Mouse (Mus musculus) testis, postnatal 10 days (tissue): Measurements from ENCODE around the gene Sall1.

ENCODE experiments used
- DNase-seq: peaks from one replicate; pipeline ENCODE4 v3.0.0; 2021; ENCODE audit warnings: low spot score

Sall1 gene

DNA sequence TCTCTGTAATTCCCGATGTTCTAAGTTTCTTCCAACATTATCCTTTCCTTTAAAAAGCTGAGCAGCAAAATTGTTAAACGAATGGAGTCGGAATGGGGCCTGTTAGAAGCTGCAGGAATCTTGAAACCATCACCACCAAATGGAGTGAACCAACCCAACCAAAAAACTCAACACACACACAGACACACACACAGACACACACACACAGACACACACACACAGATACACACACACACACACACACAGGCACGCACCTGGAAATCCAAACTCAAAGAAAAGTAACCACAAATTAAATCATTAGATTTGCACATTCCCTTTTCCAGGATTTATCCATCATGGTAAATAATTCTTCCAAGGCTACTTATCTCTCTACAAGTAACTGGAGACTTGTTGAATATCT is 5.0 kb downstream of the Sall1 start:
- DNase-seq: no peak

DNA sequence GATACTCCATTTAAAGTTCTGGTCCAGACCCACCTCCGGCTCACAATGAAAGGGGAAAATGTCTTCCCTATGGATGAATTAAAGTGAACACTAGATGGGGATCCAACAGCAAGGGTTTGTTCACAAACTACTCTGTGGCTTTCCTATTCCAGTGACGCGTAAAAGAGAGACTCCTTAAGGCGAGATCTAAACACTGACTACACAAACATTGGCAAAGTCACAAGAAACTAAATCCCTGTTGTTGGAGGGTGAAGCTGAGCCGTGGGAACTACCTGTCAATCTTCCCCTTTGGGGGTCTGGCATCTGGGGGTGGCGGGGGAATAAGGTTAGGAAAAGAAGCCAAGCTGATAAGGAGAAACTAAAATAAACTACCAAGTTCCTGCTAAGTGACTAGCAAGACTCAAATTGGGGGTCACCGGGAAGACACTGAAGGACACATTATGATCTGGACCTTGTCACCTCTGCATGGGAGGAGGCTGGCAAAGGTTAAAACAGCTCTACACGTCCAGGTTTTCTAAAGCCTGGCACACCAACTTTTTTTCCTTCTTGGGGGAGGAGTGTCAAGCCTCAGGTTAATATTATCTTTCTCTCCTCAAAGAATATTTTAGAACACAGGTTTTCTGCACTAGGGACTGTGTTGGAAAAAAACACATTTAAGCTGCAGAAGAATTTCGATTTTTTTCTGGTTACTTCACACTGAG is 6.3 kb downstream of the Sall1 start:
- DNase-seq: no peak

DNA sequence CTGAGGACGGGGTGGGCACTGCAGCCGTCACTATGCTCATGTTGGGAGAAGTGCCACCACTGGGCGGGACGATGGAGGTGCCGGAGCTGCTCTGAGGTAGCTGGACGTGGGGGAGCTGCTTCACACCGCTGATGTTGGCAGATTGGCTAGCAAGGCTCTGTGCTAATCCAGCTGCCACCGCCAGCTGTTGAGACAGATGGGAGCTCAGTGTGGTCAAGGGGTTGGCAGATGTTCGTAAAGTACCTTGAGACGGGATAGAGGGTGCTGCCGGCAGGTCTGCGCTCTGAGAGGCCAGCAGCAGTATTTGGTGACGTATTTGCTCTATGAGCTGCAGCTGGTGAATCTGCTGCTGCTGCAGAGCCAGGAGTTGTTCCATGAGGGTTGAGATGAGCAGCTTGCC is 11.6 kb downstream of the Sall1 start:
- DNase-seq: no peak

DNA sequence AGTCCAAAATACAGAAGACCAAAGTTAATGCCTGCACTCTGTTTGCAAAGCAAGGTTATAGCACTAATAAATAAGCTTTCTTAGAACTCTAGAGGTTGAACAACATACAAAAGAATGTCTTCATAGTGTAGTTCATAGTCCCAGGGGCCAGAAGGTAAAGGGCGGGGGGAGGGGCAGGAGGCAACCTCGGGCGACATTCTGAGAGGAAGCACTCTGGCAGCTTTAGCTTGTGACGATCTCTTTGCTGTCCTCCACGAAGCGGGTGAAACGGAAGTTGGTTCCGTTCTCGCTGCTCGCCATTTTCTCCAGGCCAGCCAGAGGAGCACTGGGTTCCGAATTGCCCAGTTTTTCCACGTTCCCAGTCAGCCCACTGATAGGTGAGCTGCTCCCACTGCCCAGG is 15.8 kb downstream of the Sall1 start:
- no peak for DNase-seq

DNA sequence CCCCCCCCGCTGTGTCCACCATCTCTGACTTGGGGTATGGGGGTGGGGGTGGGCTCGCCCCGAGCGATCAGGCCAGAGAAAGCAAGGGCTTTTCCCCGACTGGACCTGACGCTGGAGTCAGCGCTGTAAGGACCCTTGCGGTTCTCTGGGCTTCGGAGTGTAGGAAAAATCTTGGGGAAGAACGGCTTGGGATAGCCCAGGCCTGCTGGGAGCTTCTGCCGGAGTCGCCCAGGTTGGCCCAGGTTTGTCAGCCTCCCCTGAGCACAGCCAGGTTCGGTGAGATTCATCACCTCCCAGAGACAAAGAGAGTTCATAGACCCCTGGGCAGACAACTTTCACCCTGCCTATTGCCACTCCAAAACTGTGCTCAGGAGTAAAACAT is 17.8 kb downstream of the Sall1 start:
- DNase-seq: no peak

DNA sequence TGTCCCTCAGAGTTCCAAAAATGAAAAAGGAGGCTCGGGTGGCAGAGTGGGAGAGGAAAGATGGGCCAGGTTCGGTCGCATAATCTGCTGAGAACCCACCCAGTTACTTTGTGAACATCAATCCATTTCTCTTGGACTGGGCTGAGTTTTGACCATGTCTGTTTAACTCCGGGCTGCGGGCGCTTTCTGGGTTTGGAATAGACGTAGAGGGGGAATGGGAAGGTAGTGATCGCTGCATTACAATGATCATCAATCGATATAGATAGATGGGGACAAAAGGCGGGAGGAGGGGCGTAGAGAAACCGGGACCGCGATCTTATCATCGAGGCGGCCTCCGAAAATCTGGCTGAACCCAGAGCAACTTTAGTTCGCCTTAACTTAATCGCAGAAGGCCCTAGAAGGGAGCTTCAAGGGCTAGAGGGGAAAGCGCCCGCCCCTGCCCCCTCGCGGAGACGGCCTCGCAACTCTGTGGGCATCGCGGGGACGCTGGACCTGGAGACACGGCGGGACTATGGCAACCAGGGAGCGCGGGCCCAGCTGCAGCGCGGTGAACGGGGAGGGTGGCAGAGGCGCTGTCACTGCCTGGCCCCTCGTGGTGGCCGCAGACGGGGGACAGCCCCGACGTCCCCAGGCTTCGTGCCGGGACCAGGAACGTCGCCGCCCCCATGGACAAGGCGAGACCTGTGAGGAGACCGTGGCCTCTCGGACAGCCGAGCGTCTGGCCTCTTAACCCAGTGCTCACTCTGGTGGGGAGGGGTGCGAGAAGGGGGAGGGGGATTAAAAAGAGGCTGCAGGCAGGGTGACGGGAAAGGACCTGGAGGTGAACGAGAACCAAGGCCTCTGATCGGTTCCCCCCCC is 18.5 kb downstream of the Sall1 start:
- no peak for DNase-seq

DNA sequence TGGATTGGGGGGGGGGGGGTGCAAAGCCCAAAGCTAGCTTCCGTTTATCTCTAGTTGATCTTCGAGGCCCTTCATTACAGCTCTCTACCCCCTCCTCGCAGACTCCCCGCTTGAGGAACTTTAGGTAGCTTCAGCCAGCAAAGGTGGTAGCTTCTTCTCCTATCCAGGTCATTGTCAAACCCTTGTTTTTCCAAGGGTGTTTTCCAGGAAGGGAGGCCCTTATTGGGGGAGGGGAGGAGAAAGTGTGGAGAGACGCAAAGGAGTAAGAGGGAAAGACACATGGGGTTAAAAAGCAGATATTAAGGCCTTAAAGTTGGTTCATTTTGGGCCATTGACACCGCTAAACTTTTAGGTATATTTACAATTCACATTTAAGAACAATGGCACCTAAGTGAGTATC is 19.2 kb downstream of the Sall1 start:
- no peak for DNase-seq

DNA sequence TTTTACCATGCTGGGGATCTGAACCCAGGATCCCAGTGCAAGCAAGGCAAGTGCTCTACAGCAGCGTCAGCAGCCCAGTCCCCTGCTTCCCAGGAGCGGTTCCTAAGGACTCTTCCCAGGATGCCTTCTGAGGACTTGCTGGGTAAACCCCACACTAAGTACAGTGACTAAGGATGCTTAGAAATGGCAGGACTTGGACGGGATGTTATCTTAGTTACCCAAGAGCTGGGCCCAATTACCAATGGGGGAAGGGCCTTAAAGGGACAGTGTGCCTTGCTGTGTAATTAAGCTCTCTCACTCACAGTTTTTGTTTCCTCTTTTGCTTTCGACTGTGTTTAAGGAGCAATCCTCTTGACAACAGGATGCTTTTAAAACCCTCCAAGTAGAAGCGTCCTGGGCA is 22.8 kb downstream of the Sall1 start:
- DNase-seq: no peak

DNA sequence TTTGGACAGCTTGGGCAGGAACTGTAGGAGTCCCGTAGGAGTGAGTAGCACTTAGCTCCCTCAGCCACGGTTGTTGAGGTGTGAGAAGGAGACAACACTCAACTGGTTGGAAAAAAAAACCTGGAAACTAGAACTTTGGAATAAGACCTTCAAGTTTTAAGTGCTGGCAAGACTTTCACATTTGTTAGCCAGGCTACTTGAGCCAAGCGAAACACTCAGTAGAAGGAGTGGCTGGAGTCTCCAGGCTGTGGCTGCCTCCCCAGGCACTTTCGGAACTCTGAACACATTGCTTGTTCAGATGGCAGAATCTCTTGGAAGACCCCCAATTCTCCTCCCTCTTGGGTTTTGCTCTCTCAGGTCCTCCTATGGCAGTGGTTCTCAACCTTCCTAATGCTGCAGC is 26.1 kb downstream of the Sall1 start:
- DNase-seq: no peak

DNA sequence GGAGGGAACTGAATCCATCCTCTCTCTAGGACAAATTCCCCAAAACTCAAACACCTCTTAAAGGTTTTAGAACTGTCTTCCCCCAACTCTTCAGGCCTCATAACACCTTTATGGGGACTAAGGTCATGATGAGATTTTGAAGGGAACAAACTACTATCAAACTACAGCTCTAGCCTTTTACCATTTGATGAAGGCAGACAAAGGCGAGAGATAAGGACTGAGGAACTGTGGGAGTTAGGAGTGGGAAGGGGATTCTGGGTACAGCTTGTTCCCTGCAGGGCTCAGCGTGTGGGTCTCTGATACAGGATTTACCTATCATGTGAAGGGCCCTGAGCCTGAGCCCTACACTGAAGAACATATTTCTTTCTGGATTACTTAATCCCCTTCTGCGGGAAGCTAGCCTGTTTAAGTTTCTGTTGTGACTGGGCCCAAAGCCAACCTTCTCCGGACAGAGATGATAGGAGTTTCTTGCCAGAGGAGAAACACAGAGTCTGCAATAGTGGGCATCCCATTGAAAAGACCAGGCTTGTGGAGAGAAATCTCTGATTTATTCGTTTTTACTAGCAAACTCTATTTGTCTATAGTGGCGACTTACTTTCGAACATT is 27.4 kb downstream of the Sall1 start:
- DNase-seq: no peak

DNA sequence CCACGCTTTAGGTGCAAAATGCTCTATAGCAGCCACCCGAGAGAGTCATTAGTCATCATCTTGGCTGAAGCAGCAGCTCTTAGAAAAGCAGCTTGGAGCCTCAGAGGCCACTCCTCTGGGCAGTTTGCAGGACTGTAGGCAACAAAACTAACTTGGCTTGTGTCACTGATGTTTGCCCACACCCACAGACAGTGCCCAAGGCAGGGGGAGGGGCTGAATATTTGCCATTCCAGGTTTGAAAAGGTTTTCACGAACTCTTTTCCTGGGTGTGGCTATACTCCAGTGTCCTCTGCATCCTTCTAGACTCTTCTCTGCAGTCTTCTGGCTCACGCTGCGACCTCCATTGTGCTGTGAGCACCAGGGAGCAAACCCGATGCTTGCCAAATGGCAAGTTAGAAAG is 28.4 kb downstream of the Sall1 start:
- no peak for DNase-seq

DNA sequence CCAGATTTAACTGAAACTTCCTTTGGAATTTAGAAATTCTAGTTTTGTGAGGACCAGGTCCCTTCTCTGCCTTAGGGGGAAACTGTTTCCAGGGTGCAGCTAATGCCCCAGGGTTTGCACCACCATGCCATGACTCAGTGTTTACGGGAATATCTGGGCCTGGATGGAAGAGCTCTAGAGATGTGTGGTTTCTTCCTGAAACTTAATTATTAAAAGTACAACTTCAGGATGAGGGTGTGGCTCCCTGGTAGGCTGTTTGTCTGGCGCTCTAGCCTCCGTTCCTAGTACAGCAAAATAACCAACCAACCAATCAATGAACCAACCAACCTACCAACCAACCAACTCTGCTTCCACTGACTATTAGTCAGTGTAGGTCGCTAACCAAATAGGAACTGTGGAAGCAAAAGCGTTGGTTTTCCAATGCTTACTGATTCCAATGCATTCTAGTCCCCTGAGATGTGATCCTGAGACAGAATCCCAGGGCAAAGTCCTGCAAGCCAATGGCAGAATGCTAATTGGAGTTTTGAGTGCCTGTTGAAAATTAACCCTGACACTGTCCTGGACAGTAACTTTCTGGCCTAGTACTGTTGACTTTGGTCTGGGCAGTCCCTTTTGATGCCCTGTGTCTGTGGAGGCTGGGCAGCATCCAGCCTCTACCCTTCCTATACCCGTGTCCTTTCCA is 31.0 kb downstream of the Sall1 start:
- no peak for DNase-seq

DNA sequence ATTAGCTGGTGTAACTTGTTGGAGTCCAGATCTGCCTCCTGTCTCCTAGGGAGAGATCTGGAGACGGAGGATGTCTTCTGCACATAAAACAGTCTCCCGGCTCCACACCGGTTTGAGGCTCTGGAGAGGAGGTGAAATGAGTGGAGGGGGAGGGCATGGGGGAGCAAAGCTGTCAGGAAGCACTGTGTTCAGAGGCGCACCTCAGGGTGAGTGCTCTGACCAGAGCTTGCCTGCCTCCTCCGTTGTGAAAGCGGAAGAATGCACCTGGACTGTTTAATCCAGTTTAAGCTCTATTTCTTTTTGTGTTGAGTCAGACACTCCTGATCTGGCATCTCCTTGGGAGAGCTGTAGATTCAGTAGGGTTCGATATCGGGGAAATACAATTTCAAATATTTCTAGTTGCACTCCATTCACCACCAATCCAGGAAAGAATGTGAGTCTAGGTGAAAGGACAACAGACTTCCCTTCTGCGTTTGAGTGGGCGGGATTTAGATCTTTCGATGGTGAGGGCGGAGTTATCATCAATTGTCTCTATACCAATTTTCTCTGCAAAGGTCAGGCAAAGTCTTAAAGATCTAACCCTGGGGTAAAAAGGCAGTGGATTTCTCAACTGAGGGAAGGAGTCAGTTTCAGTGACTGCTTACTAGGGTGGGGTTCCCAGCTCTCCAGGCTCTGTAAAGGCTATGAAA is 31.8 kb downstream of the Sall1 start:
- no peak for DNase-seq

DNA sequence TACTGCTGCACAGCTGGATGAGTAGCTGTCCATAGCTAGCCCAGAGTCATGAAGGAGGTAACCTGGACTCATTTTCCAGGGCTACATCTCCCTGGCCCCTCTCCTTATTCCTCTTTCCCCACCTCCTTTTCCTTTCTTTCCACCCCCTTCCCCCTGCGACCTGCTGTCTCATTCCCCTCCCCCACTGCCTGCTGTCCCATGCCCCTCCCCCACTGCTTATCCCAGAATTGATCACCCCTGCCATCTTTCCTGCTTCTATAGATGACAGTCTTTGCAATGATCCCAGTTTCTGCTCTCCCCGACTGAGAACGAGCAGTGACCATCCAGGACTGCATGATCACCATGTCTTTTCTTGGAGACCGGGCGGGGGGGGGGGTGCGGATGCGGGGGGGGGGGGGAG is 35.2 kb downstream of the Sall1 start:
- DNase-seq: no peak

DNA sequence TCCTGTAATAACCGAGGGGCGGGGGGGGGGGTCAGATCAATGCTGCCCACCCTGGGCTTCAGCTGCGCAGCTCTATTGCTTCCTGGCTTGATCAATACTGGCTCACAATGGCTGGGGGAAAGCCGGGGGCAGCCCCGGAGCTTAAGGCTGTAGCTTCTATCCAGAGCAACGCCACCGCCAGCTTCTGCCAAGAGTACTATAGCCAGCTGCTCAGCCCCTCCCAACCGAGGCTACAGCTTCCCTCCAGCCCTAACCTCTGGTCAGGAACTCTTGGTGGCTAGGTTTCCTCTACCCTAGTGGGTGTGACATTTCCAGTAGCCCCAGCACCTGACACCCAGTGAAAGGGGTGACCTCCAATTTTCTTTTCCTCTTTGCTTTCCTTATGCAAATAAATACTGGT is 36.8 kb downstream of the Sall1 start:
- DNase-seq: no peak

DNA sequence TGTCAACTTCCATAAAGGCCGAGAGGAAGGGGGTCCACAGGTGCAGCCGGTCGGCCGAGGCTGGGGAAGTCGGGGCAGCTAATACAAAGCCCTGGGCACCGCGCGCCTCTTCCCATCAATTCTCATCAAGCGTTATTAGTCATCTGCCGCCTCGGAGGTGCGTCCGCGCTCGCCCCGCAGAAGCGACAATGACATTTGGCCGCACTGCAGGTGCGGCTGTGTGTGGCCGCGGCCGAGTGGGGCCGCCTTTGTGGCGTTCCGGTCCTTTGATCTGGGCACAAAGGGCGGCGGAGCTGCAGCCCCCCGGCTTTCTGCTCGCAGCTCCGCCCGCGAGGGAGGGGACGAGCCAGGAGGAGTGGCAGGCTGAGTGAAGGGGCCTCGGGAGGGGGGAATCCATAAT is 37.5 kb downstream of the Sall1 start:
- no peak for DNase-seq

DNA sequence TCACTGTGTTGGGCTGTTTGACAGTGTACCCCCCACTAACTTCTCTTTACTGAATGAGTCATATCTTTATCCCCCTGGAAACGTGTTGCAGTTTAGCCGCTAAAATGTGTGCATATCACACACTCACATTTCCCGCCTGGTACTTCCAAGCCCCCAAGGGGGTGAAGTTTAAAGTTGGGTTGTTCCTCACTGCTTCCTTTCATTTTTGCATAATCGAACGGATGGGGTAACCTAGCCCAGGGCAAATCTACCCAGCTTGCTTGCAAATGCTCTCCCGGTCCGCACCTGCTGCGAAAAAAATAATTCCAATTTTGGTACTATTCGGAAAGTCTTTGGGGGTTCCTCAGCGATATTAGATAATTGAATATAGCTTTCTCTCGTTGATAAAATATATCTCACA is 38.2 kb downstream of the Sall1 start:
- no peak for DNase-seq

DNA sequence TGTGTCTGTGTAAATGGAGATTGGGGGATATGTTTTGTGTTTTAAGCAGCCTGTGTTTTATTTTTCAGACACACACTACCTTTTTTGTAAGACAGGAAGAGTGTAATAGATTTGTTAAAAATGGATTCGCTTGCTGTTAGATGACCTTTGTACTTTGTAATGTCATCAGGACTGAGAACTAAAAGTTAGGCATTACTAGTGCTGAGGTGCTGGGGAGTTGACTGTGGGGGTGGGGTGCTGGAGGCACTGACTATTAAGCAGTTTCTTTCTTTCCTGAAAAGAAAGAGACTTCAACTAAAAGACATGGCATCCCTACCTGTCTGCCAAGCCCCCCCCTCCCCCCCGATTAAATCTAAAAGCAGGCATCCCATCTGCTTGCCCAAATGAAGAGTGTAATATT is 39.9 kb downstream of the Sall1 start:
- no peak for DNase-seq

DNA sequence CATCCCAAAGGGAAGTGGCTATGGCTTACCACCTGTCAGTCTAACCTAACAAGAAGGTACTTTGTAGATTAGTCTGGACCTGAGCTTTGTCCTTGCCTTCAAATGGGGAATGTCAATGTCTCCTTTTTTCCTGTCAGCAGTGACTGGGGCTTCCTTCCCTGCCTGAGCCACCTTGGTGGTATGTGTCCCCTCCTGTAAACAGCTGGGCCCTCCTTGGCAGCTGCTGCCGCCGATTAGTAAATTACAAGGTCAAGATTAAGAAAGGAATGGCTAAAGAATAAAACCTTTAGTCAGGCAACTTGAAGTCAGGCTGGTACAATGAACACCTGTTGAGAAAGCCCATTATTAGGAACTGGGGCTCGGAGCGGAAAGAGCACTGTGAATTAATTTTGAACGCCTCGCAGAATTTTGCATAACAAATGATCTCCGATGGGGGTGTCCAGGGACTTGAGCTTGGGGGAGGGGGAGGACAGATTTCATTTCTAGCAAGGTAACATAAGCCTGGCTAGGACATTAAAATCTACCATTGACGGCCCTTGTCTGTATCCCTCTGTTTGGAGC is 40.5 kb downstream of the Sall1 start:
- DNase-seq: no peak

DNA sequence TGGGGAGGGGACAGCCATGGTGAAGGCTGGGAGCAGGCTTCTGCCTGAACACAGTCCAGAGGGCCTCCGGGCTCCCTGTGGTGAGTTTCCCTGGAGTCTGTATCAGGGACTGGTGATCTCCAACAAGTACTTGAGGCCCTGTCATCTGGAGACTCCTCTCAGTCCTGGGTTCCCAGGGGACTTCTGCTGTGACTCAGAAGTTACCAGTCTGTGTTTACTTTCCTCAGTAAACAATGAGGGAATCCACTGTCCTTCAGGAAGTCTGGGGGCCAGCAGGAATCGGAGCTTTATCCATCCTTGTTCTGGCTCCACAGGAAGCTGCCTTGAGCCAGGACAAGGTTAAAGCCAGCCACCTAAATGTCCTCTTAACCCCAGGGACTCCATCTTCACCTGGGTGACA is 41.8 kb downstream of the Sall1 start:
- no peak for DNase-seq

DNA sequence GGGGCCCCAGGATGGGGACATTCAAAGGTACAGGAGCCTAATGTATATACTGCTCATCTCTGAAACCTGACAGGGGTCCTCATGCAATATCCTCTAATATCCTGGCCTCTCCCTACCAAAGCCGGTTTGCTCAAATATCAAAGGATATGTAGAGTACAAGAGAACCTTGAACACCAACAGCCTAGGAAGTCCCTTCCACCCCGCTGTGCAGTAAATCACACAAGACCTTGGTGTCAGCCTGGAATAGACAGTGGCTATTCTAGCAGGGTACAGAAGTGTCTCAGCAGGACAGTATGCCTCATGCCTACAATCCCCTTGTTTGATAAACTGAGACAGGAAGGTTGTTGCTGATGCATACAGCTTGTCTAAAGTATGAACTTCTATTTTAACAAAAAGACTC is 46.7 kb downstream of the Sall1 start:
- no peak for DNase-seq
